16 mouse cellular contexts compared by ENCODE assay signal in the genomic region with DNA sequence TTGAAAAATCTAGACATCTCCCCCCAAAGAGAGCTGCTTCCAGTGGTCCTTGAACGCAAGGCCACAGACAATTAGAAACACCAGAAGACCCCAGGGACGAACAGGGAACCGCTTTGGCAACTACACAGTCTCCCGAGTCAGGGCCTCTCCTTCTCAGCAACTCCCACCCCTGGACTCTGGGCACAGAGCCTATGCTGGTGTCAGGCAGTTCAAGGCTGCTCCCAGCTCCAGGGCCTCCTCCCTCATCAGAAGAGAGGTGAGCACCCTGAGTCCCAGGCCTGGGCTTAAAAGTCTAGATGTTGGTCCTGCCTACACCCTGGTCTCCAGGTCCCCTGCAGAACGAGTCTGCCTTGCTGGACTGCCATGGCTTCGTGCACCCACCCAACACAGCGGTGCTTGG. TPM values are rescaled to one million over a fixed set of nuclear protein-coding genes. Genes with fewer than 3 reads are reported as not detected.
DNase-seq lines count a peak whose midpoint lies in the region; ATAC-seq lines count a peak whose summit lies in the region.
"Had no signal": no experiment of that assay in that cellular context is flagged by ENCODE, and none has a peak within 500 bp of the region (broad histone marks: within the 10 kb centered on the region; RNA-seq: fewer than 3 reads in every experiment).

No protein-coding gene starts in this region.

- H3K4me3 ChIP-seq in kidney, embryonic 15.5 days (replicated peaks): no peak overlapping the region
- H3K4me3 ChIP-seq: layer of hippocampus, adult 2 months; left cerebral cortex, adult 2 months; limb, embryonic 13.5 days; neural tube, embryonic 15.5 days had no signal

- WGBS in kidney, embryonic 15.5 days: 63% methylated on average over 7 of the region's 7 CpGs

- H3K4me1 ChIP-seq in kidney, embryonic 15.5 days: peaks cover 73% of the 10 kb centered on the region

- no peak overlapping the region for H3K9ac ChIP-seq in kidney, embryonic 15.5 days
- H3K9ac ChIP-seq: limb, embryonic 13.5 days; neural tube, embryonic 15.5 days had no signal

- DNase-seq in adrenal gland, adult (ENCODE audit: inconsistent age in 2 of 2, low spot score in 1 of 2): peak; percentile 73 to 87
- DNase-seq in adrenal gland, postnatal 4 days (ENCODE audit: low spot score in 2 of 2): no peak
- peak; percentile 43 for DNase-seq in kidney, adult 18-20 months
- DNase-seq in ovary, postnatal 36 days (ENCODE audit: low spot score): peak; percentile 75
- no peak for DNase-seq in ovary, postnatal 14 days (ENCODE audit: low spot score)
- DNase-seq in testis, postnatal 14 days (ENCODE audit: low spot score): peak; percentile 82
- no peak for DNase-seq in layer of hippocampus, adult 11-12 months (ENCODE audit: low spot score)
- DNase-seq: cerebellum, adult 2 months; lung, adult 2 months; right cerebral cortex, postnatal 25 days had no signal

- H3K27ac ChIP-seq in kidney, embryonic 15.5 days: no peak overlapping the region
- H3K27ac ChIP-seq: layer of hippocampus, adult 2 months; left cerebral cortex, adult 2 months; limb, embryonic 13.5 days; neural tube, embryonic 15.5 days had no signal

- H3K27me3 ChIP-seq in kidney, embryonic 15.5 days: no peaks in the 10 kb centered on the region
- H3K27me3 ChIP-seq: limb, embryonic 13.5 days; neural tube, embryonic 15.5 days had no signal

- H3K9me3 ChIP-seq in kidney, embryonic 15.5 days (replicated peaks): no peaks in the 10 kb centered on the region
- H3K9me3 ChIP-seq: limb, embryonic 13.5 days; neural tube, embryonic 15.5 days had no signal

- peaks cover 42% of the 10 kb centered on the region for H3K36me3 ChIP-seq in kidney, embryonic 15.5 days

- no peak for ATAC-seq in kidney, embryonic 15.5 days (replicated peaks; ENCODE audit: low FRiP score)

- H3K4me2 ChIP-seq in kidney, embryonic 15.5 days: no peak overlapping the region
- H3K4me2 ChIP-seq: limb, embryonic 13.5 days; neural tube, embryonic 15.5 days had no signal

RNA-seq across cellular contexts. Expression of a gene that starts 10.7 kb away (rescaled TPM):
- total RNA-seq in adrenal gland, postnatal 4 days (2021): 100 to 1,000 TPM; 102 to 120 TPM
- 64.2 and 64.4 TPM in 2 replicates for polyA plus RNA-seq in kidney, embryonic 15.5 days (2015; fragmentation: Nextera tagmentation; extraction: Ambion mirVana)
- total RNA-seq: monocyte, adult 5-6 weeks had no signal

Comparison
In these comparisons a context has a peak if more than half of its experiments do, and no peak if none do; other contexts are left out.
1. DNase-seq: peak in adrenal gland, adult (2 of 2), kidney, adult 18-20 months (single experiment), ovary, postnatal 36 days (single experiment) and testis, postnatal 14 days (single experiment); none in adrenal gland, postnatal 4 days (0 of 2), ovary, postnatal 14 days (single experiment) and layer of hippocampus, adult 11-12 months (single experiment).